Mouse (Mus musculus) mesoderm, embryonic 11.5 days (tissue): ENCODE data around the gene Zfyve9.
"Not testable (repeated sequence)": the region's sequence is repeated elsewhere in the genome, so short reads cannot be mapped to it uniquely, and the experiment has no call there.

ENCODE experiments used
- DNase-seq: peaks from one replicate; pipeline ENCODE4 v3.0.0-alpha.2; 2012; ENCODE audit warnings: low read depth, low spot score

Zfyve9 gene

DNA sequence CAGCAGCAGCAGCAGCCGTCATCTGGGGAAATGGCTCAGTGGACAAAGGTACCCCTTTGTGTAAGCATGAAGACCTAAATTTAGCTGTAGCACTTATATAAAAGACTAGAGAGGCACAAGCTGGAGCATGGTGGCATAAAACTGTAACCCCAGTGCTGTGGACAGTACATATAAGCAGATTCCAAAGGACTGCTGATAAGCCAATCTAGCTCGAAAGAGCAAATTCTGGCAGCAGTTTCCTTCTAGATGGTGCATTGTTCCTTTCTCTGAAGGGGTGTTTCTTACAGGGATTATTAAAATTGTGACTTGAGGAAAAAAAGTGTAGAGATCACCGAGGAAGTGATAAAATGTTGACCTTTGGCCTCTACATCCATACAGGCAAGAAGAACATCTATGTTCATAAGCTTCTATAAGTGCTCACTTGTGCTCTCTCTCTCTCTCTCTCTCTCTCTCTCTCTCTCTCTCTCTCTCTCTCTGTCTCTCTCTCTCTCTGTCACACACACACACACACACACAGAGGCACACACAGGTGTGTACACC lies 59.3 kb downstream of the Zfyve9 start:
- DNase-seq: no peak

DNA sequence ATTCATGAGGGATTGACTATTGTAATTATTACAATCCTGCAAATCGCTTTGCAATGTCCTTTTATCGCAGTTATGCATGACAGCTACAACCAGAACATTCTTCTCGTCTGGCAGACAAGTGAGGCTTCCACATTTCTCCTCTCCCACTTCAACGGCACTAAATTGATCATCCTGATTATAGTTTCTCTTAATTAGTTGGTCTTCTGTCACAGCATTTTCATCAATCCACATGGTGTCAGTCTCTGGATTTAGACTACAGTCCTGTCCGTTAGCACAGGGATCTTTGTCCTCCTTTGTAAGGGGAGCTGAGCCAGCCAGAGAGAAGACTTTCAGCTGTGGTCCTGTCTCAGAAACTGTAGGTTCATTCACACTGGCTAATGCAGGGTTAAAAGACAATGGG lies 61.2 kb downstream of the Zfyve9 start, which contains the start of gene 3110021N24Rik:
3110021N24Rik (plus strand) TSS at position 301 of the 400 bp plus-strand sequence.
- DNase-seq: no peak

DNA sequence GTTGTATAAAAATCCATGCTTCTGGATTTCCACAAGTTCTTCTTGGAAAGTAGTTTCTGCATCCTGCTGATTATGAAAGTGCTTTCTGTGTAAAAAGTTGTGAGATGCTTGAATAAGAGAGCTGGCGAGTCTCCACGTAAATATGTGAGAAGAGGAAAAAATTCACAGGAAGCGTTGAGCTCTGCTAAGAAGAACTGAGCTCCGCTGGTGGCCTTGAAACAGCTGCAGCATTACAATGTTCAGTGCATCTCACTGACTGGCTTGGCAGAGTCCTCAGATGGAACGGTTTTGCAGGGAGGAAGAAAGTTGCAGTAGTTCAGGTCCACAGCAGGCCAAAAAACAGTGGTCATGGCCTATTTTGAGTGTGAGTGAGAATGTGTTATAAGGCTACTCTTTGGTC lies 72.4 kb downstream of the Zfyve9 start:
- DNase-seq: no peak

DNA sequence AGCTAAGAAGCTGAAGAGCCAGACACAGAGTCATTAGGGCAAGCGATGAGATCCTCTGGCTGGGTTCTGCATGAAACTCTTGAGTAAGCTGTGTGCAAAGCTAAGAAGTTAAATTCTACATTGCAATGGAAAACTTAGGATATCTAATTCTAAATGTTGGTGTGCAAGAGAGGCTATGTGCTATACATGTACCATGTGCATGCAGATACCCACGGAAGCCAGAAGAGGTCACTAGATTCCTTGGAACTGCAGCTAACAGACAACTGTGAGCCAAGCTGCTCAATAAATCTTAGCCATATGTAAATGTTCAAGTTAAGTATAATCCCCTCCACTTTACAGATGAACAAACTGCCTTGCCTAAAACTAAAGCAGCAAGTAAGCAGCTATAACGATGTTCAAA lies 83.7 kb downstream of the Zfyve9 start:
- peak; percentile 44 for DNase-seq

DNA sequence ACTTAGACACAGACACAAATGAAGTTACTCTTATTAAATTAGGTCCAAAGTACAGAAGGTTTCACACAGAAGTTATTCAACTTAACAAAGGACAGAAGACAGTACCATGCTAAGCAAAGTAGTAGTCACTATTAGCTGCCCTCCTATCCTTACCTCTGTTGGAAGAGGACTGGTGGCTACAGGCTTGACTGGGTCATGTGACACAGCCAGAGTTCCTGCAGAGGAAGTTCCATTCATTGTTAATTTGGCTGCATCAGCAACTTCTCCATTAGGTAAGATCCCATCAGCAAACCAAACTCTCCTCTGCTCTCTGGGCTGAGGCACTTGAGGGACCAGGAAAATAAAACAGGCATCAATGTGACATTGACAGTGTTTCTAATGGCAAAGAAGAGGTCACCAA lies 89.1 kb downstream of the Zfyve9 start:
- DNase-seq: no peak

DNA sequence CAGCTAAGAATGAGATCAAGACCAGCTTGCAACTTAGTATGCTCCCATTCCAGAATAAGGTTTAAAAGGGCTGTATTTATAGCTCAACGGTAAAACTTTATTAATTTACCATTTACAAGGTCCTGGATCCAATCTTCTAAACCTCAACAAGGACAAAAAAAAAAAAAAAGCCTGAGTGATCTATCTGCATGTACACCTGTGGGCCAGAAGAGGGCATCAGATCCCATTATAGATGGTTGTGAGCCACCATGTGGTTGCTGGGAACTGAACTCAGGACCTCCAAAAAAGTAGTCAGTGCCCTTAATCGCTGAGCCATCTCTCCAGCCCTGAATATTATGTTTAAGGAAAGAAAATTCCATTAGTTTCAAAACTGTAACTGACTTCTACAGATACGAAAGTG lies 90.1 kb downstream of the Zfyve9 start:
- DNase-seq: no peak

DNA sequence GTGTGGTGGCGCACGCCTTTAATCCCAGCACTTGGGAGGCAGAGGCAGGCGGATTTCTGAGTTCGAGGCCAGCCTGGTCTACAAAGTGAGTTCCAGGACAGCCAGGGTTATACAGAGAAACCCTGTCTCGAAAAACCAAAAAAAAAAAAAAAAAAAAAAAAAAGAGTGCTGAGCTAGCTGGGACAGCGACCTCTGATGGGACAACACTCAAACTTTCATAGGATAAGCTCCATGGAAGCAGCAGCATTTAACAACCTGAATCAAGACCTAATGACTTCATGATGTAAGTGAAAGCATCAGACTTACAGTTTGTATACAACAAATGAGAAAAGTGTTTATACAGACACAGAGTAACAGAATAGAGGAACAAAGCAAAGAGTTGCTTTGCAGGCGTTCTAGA lies 93.5 kb downstream of the Zfyve9 start:
- not testable (repeated sequence) for DNase-seq

DNA sequence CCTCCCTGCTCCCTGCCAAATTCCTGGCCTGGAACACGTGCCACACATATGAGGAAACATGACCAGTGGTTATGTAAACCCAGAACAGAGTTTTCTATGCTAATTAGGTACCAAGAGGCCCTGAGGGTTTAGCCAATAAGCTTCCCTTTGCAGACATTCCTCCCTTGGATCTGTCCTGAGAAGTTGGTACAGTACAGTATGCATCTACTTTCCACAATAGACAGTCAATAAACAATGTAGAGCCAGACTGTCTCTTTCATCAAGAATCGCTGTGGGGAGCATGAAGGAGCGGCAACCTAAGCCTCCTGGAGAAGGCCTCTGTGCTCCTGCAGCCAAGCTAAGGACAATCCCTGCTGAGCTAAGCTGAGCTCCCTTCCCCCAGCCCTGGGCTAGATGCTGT lies 94.4 kb downstream of the Zfyve9 start:
- DNase-seq: no peak

DNA sequence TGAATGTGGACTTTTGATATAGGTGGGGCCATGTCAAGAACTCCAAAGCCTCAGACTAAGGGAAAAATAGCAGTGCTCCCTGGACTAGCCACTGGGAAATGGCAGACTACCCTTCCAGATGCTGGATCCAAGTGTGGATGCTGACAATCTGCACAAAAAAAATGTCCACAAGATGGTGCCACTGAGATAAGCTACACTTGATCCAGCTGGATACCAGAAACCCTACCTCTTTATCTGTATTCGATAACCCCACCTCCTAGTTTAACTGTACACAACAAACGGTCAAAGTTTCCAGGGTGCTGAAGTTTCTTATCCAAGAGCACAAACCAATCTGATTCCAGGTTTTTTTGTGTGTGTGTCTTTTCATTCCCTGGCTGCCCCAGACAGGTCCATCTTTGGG lies 116.2 kb downstream of the Zfyve9 start:
- DNase-seq: peak; percentile 31

DNA sequence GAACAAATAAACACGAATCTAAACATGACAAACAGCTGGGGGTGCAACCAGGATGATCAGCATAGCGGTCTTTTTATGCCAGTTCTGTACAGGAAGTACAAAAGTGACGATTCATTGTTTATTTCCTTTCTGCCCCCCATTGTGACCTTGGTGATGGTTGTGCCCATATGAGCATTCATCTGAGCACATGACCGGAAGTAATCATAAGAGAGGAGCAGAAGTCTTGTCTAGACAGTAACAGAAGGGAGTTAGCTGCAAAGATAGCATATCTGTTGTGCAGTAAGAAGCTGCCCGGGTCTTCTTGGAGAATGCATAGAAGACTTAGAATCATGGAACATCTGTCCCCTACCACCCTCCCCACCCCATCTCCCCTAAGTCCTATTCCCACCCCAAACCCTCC lies 141.8 kb downstream of the Zfyve9 start:
- DNase-seq: no peak

DNA sequence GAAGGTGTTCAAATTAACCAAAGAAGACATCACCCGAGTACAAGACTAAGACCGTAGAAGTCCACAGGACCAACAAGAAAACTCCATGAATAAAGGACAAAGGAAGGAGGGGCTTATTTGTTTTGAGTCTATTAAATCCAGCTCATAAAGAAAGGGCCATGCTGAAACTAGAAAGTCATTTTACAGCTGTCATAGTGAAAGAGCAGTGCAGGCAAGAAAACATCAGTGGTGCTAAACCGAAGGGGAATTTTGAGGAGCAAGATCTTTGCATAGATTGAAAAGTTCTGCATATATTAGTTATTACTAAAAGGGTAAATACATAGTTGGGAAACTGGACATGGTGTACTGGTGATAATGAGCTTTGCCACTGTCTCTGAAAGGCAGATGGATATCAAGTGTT lies 142.9 kb downstream of the Zfyve9 start:
- no peak for DNase-seq

DNA sequence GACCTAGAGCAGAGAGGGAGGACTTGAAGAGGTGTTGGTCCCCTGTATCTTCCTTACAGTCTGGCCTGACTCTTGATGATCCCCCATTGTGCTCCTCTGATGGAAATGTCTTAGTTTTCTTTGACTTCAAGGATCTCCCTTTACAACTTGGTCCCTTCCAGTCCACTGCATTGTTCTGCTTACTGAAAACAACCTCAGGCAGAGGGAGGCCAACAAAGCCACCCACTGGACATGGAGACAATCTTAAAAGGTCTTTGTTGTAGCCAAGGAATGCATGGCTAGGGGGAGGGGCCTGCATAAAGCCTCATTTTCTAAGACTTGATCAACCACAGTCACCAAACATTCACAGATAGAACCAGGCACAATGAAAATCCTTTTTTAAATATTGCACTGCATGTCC lies 145.5 kb downstream of the Zfyve9 start:
- peak; percentile 7 for DNase-seq

DNA sequence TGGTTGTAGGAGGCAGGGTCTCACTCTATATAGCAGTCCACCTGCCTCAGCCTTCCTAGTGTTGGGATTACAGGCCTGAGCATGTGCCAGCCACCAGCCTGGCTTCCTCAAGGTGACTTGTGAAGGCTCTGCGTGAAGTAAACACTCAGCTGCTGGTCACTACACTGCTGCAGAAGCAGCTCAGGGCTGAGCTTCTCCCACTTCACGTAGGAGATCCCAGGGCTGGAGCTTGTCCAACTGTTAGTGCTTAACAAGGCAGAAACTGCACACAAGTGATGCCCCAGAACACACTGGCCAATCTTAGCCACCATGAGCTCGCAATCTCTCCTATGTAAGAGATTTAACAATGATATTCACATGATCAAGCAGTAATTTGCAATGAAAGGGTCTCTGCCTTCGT lies 145.9 kb downstream of the Zfyve9 start:
- no peak for DNase-seq

DNA sequence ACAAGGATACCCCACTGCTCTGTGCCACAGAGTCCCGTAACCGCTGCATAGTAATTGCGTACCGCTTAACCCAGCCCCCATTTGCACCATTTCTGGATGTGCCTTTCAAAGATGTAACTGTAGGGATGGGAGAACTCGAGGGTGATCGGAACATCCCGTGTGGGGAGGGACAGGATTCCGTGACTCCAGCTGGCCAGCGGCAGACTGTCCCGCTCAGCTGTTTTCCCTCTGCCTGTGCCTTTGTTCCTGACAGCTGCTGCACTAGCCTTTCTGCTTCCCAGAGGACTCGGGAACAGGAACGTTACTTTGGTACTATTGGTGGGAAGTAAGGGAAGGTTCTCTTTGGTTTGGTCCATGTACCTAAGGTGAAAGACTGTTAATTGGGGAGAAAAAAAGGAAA lies 146.9 kb downstream of the Zfyve9 start:
- no peak for DNase-seq

DNA sequence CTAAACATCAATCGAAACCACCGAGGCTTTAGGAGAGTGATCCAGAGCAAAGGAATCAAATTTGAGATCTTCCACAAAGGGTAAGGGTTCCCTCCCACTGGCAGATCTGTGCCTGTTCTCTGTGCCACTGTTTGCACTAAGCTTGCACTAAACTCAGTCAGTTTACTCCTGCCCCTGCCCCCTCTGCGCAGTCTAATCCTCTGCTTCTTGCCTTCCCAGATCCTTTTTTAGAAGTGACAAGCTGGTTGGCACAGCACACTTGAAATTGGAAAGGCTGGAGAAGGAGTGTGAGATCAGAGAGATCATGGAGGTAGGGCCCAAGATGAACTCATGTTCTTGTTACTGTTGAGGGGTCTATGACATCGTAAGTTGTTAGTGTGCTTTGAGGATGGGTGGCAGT lies 149.0 kb downstream of the Zfyve9 start:
- no peak for DNase-seq

DNA sequence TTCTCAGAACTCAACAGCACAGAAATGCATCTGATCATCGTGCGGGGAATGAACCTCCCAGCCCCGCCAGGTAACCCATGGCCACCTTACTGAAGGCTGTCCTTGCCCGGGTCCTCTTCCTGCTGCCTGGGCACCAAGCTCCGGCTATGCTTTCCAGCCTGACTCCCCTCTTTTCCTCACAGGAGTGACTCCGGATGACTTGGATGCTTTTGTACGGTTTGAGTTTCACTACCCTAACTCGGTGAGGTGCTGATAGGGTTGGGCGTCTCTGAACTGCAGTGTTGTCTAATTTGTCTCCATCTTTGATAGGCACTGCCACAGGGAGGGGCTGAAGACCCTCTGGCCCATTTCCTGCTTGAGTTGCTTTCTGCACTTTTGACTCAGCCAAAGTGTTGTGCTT lies 150.5 kb downstream of the Zfyve9 start:
- no peak for DNase-seq

DNA sequence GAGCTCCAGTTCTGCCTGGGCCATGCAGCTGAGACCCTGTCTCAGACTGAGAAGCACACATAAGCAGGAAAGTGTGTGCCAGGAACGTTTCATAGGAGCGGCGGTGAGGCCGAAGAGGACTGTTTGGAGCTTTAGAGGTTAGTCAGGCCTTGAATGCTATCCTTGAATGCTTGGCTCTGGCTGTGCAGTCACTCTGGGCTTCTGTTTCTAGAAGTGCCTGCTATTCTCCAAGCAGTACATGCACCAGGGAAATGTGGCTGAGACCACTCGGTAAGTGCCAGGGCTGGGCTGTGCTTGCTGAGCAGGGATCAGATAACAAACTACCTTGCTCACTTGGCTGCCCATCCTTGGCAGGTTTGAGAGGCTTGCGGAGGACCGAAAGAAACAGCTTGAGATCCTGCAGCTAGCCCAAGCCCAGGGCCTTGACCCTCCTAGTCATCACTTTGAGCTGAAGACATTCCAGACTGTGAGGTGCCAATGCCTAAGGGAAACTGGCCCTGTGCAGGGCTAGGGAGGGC lies 151.2 kb downstream of the Zfyve9 start:
- DNase-seq: no peak

DNA sequence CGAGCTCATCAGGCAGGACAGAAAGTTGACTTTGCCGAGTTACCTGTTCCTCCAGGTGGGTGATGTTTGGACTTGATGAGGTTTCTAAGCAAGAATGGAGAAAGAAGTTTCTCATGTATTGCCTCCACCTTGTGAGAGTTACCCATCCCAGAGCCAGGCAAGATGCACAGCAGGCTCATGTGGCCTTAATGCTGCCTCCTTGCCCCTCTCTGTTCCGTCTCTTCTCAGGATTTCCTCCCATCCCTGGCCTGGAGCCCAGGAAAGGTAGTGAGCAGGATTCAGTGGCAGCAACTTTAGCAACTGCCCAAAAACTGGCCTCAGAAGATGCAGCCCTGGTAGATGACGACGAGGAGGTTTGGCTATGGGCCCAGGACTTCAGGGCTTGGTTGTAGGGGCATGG lies 153.5 kb downstream of the Zfyve9 start:
- no peak for DNase-seq

DNA sequence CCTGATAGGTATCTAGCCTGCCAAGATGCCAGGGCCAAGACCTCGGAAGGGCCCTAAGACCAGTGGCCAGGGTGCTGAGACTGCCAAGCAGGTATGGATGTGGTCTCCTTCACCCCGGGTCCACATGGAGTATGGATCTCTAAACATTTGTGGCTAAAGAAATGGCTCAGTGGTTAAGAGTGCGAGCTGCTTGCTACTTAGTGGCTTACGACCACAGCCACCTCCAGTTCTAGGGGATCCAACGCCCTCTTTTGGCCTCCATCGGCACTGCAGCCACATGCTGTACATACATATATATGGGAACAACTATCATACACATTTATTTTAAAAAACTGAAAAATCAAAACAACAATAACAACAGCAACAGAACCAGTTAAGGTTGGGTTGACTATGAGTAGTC lies 159.1 kb downstream of the Zfyve9 start:
- no peak for DNase-seq

DNA sequence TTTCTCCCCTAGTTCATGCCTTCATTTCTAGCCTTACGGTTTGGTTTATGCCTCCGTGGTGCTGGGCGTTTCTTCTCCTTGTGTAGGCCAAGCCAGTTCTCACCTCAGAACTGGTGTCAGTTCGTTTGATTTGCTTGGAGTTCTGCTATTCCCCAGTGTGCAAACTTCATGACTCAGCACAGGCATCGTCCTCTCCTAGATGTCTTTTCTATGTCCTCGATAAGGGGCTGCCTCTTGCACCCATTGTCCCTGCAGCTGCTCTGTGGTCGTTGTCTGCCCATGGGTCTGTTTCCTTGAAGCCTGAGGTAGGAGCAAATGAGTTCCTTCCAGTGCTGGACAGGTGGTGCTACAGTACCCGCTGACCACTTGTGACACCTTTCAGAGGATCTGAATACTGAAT lies 160.1 kb downstream of the Zfyve9 start:
- no peak for DNase-seq

DNA sequence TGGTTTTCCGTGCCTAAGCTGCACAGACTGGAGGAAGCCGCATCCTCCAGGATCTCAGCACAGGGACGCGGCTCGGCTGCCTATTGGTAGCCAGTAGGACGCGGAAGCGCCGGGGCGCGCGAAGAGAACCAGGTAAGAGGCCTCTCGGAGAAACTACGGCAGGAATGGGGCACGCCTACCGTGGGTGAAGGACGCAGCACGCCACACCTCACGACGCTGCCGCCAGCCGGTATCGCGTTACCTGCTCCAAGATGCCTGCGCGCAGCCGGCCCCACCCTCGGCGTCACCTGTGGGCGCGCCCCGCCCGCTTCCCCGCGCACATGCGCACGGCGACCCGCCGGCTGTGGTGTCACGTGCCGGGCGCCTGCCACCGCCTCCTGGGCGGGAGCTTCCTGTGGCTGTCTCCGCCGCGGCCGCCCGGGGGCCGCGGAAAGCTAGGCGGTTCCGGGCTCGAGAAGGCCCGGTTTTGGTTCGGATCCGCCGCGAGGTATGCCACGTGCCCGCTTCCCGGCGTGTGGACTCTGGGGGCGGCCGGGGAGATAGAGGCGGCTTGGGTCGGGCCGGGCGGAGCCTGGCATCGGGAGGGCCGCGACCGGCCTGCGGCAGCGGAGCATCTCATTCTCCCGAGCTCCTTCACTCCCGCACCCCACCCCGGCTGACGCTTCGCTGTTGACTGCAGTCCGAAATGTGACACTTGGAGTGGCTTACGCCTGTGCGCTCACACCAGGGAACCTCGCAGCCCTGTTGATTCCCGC lies 160.8 kb downstream of the Zfyve9 start, which contains the start of gene Cc2d1b:
Cc2d1b (plus strand) TSS at position 354 of the 755 bp plus-strand sequence.
- peak; percentile 92 for DNase-seq

DNA sequence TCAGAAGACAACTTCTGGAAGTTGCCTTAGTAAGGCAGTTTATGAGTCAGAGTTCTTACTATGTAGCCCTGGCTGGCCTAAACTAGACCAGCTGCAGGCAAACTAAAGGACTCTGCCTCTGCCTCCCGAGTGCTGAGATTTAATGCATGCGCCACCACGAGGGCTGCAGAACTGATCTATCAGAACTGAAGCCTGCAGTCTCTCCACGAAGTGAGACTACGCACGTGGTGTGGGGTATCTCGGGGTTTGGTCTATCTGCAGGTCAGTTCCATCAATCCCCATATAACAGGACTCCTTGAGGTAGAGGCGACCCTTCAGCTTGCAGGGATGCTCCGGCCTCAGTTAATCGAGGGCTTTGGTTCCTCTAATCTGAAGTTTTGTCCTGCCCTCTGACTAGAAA lies 161.4 kb downstream of the Zfyve9 start:
- DNase-seq: no peak

DNA sequence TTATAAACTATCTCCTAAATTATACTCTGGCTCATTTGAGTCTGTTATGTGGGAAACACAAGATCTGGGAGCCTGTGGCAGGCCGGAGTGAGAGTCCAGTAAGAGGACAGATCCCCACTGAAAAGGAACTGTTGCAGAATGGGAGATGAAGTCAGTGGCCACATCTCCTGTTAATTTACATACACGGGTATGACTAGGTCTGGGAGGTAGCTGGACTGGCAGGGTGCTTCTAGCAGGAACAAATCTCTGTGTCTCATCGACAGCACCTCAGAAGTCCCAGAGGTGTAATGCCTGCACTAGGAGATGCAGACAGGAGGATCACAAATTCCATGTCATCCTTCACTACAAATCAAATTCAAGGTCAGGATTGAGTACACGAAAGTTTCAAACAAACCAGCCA lies 162.0 kb downstream of the Zfyve9 start:
- no peak for DNase-seq
